Mouse (Mus musculus): ENCODE data around the gene Gm28374.

DNA sequence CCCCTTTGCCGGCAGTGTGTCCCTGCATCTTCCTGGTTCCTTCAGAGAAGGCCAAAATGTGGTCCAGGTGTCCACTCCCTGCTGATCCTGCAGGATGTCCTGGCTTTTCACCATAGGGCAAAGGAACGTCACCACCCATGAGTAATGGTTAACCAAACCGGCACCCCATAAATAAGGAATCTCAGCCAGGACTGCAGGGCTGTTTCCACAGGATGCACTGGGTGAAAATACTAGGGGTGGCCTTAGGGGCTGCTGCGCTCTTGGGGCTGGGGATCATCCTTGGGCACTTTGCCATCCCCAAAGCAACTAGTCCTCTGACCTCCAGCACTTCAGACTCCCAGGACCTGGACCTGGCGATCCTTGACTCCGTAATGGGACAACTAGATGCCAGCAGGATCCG is 23.5 kb upstream of the Gm28374 start, which contains the start of gene Naaladl1:
- no peak for TF ChIP-seq POLR2A (IDR thresholded peaks at IDR 0.05; ENCODE audit: control insufficient read depth, low read depth, low read length)
- no peak for TF ChIP-seq CTCF (IDR thresholded peaks at IDR 0.05; ENCODE audit: control insufficient read depth, insufficient read depth, insufficient replicate concordance, low read depth, low read length)
